Mouse (Mus musculus): ENCODE data around the gene Tmtc4.

Gene Tmtc4

GRCm38 (mm10) chr14:122872612-122873011 is 111.2 kb downstream of the Tmtc4 start:
- DNase-seq (ENCODE audit: low read depth): no peak

- DNase-seq (ENCODE audit: low read depth): no peak
These were observed 111.8 kb downstream of the Tmtc4 start for GRCm38 (mm10) chr14:122871841-122872580.

DNA sequence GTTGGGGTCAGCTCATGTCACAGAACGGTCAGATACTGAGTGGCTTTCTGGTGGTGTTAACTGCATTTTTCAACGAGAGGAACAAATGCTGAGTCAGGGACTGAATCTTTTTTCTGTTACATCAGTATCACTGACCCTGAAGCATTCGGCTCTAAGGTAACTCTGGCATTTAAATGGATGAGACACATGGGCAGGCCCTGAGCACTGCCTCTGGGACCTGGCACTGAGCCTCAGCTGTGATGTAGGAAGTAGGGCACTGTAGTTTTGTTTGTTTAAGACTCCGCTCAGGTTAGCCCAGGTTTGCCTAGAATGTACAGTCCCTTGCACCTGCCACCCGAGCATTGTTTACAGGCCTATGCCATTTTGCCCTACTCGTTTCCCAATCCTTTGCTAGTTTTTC is 114.0 kb downstream of the Tmtc4 start:
- no peak for DNase-seq (ENCODE audit: low read depth)
